Mouse (Mus musculus) kidney, adult 9 months (tissue): ENCODE data around the gene Zfp112.
"Not testable (repeated sequence)": the region's sequence is repeated elsewhere in the genome, so short reads cannot be mapped to it uniquely, and the experiment has no call there.

ENCODE experiments used
- DNase-seq: peaks from one replicate; pipeline ENCODE4 v3.0.0; 2022

Gene Zfp112

GRCm38 (mm10) chr7:24112156-24112856 is at the start of gene Zfp112:
TSS of gene Zfp112 (plus strand) at chr7:24112314.
- DNase-seq = peak; percentile 93

- DNase-seq = not testable (repeated sequence)
These were observed 37.7 kb upstream of the Zfp112 start for GRCm38 (mm10) chr7:24074424-24074823.

GRCm38 (mm10) chr7:24081634-24082431 is 30.3 kb upstream of the Zfp112 start, which contains the start of gene Zfp180:
TSS of gene Zfp180 (plus strand) at chr7:24081924.
- DNase-seq = peak; percentile 99

- no peak for DNase-seq
These were observed 29.5 kb upstream of the Zfp112 start for GRCm38 (mm10) chr7:24082457-24083235.

DNA sequence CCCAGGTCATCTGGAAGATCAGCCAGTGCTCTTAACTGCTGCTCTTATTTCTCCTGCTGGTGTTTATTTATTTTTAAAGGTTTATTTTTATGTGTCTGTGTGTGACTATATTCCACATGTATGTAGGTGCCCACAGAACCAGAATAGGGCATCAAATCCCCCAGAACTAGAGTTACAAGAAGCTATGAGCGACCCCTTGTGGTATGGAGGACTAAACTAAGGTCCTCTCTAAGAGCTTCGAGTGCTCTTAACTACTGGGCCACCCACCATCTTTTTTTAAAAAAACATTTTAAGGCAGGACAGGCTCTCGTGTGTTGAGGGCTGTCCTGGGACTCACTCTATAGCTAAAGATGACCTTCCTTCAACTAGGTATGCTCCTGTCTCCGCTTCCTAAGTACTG is 25.2 kb upstream of the Zfp112 start:
- no peak for DNase-seq

- no peak for DNase-seq
These were observed 24.5 kb upstream of the Zfp112 start for GRCm38 (mm10) chr7:24087485-24088125.

DNA sequence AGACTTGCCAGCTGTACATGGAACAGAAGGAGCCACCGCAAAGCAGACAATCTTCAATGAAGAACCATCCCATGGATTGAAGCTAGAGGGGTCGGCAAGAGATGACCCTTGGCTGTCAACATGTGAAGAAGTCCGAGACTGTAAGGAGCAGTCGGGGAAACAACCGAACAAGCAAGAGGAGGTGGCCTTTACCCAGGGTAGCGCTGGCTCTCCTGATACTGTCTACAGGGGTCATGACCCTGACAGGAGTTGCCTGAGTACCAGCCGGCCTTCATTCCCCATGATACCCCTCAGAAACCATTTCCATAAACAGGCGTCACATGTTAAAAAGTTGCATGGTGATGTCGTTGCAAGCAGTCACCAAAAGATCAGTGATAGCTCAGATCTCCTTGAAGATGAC is 7.7 kb upstream of the Zfp112 start:
- DNase-seq = no peak

DNA sequence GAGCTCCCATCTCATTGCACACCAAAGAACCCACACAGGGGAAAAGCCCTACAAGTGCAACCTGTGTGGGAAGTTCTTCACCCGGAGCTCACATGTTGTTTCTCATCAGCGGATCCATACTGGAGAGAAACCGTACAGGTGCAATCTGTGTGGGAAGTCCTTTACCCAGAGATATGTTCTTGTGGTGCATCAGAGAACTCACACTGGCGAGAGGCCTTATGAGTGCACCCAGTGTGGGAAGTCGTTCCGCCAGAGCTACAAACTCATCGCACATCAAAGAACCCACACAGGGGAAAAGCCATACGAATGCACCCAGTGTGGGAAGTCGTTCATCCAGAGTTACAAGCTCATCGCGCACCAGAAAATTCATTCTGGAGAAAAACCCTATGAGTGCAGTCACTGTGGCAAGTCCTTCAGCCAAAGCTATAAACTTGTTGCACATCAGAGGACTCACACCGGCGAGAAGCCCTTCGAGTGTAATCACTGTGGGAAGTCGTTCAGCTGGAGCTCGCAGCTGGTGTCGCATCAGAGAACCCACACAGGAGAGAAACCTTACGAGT is 6.9 kb upstream of the Zfp112 start:
- no peak for DNase-seq

- no peak for DNase-seq
These were observed 1.3 kb upstream of the Zfp112 start for GRCm38 (mm10) chr7:24110839-24111238.

- DNase-seq = no peak
These were observed 350 bp upstream of the Zfp112 start for GRCm38 (mm10) chr7:24111772-24112155.

GRCm38 (mm10) chr7:24113001-24113400 is 887 bp downstream of the Zfp112 start:
- DNase-seq = peak; percentile 90

- no peak for DNase-seq
These were observed 4.5 kb downstream of the Zfp112 start for GRCm38 (mm10) chr7:24116655-24117054.

DNA sequence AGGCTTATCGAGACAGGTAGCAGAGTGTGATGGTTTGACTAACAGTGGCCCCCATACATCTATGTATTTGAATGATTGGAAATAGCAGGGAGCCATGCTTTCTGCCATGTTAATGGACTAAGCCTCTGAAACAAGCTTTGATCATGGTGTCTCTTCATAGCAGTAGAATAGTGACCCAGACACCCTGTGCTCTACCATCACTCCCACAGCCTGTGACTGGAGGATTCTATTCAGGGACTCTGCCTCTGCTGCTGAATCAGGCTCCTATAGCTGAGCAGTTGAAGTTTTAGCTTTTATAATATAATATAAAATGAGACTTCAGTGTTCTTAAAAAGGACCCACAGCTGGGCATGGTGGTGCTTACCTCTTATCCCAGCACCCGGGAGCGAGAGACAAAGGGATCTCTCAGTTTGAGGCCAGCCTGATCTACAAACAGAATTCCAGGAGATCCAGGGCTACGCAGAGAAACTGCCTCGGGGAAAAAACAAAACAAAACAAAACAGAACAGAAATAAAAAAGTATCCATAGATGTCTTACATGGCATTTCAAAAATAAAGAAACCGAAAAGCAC is 21.4 kb downstream of the Zfp112 start:
- DNase-seq = no peak

- DNase-seq = peak; percentile 90
These were observed 22.1 kb downstream of the Zfp112 start, which contains the start of gene Zfp235 for GRCm38 (mm10) chr7:24133996-24134828. TSS of gene Zfp235 (plus strand) at chr7:24134169.

- no peak for DNase-seq
These were observed 30.5 kb downstream of the Zfp112 start for GRCm38 (mm10) chr7:24142566-24142965.

- peak; percentile 44 for DNase-seq
These were observed 41.2 kb downstream of the Zfp112 start for GRCm38 (mm10) chr7:24153272-24153671.

- no peak for DNase-seq
These were observed 60.1 kb downstream of the Zfp112 start for GRCm38 (mm10) chr7:24172191-24172590.

GRCm38 (mm10) chr7:24174618-24175336 is 62.7 kb downstream of the Zfp112 start, which contains the start of gene Zfp114:
TSS of gene Zfp114 (plus strand) at chr7:24175060.
- peak; percentile 46 for DNase-seq

- no peak for DNase-seq
These were observed 63.2 kb downstream of the Zfp112 start for GRCm38 (mm10) chr7:24175337-24175711.
